Mouse (Mus musculus): ENCODE measurements around the gene Ybx2.

Ybx2 gene

GRCm38 (mm10) chr11:69935137-69935879, at the start of gene Ybx2:
TSS of gene Ybx2 (plus strand) at chr11:69935796.
- DNase-seq: peak; percentile 94

GRCm38 (mm10) chr11:69886907-69887635, 48.5 kb upstream of the Ybx2 start:
- DNase-seq: peak; percentile 10

- peak; percentile 8 for DNase-seq
Measured at GRCm38 (mm10) chr11:69891482-69891881, 44.1 kb upstream of the Ybx2 start.

GRCm38 (mm10) chr11:69894671-69895070, 40.9 kb upstream of the Ybx2 start:
- peak; percentile 87 for DNase-seq

GRCm38 (mm10) chr11:69895291-69895690, 40.3 kb upstream of the Ybx2 start, which contains the start of gene Acap1:
TSS of gene Acap1 (minus strand) at chr11:69895539.
- DNase-seq: peak; percentile 76

GRCm38 (mm10) chr11:69899870-69900269, 35.7 kb upstream of the Ybx2 start:
- peak; percentile 42 for DNase-seq

GRCm38 (mm10) chr11:69900471-69901405, 34.9 kb upstream of the Ybx2 start, which contains the start of the genes 2810408A11Rik and Neurl4:
TSS of gene 2810408A11Rik (minus strand) at chr11:69900987.
TSS of gene Neurl4 (plus strand) at chr11:69901072.
- DNase-seq: peak; percentile 86

- peak; percentile 90 for DNase-seq
Measured at GRCm38 (mm10) chr11:69901406-69901846, 34.2 kb upstream of the Ybx2 start.

- DNase-seq: no peak
Measured at GRCm38 (mm10) chr11:69901993-69902392, 33.6 kb upstream of the Ybx2 start.

GRCm38 (mm10) chr11:69902972-69903371, 32.6 kb upstream of the Ybx2 start:
- no peak for DNase-seq

- DNase-seq: peak; percentile 9
Measured at GRCm38 (mm10) chr11:69904311-69904710, 31.3 kb upstream of the Ybx2 start.

- no peak for DNase-seq
Measured at GRCm38 (mm10) chr11:69908645-69909044, 27.0 kb upstream of the Ybx2 start.

- no peak for DNase-seq
Measured at GRCm38 (mm10) chr11:69909174-69909573, 26.4 kb upstream of the Ybx2 start.

GRCm38 (mm10) chr11:69910177-69910576, 25.4 kb upstream of the Ybx2 start:
- DNase-seq: no peak

GRCm38 (mm10) chr11:69910781-69911560, 24.6 kb upstream of the Ybx2 start:
- peak; percentile 6 for DNase-seq

- DNase-seq: no peak
Measured at GRCm38 (mm10) chr11:69911701-69912100, 23.9 kb upstream of the Ybx2 start.

- peak; percentile 35 for DNase-seq
Measured at GRCm38 (mm10) chr11:69912716-69913530, 22.7 kb upstream of the Ybx2 start.

GRCm38 (mm10) chr11:69913554-69914371, 21.8 kb upstream of the Ybx2 start, which contains the start of gene Gps2:
TSS of gene Gps2 (plus strand) at chr11:69913888.
- DNase-seq: peak; percentile 92

- DNase-seq: peak; percentile 55
Measured at GRCm38 (mm10) chr11:69914372-69914764, 21.2 kb upstream of the Ybx2 start.

- DNase-seq: no peak
Measured at GRCm38 (mm10) chr11:69914917-69915430, 20.6 kb upstream of the Ybx2 start.

Data from thymus, postnatal 4 days (tissue).